Mouse (Mus musculus) cerebellum, postnatal 36 days (tissue): ENCODE data around the gene Btbd35f27.
"Not testable (repeated sequence)": the region's sequence is repeated elsewhere in the genome, so short reads cannot be mapped to it uniquely, and the experiment has no call there.

ENCODE experiments used
- DNase-seq, 2 experiments: peaks; one replicate each; pipeline ENCODE4 v3.0.0; 2021 to 2022; ENCODE audit warnings: mixed read lengths in 2 of 2

Btbd35f27 gene

GRCm38 (mm10) chrX:4951835-4952234 is at the start of gene Btbd35f27:
Btbd35f27 (plus strand) TSS chrX:4952135.
- not testable (repeated sequence) for DNase-seq
